Mouse (Mus musculus): ENCODE measurements at regions not wholly inside any gene's neighbourhood (a gene's known extent, or its start where the extent isn't known, plus 50 kb on each side); places are given as distances from the start of the nearest gene placed in this dataset.
A peak's percentile ranks its signal among the peaks of the same experiment; 100 is the strongest.

DNA sequence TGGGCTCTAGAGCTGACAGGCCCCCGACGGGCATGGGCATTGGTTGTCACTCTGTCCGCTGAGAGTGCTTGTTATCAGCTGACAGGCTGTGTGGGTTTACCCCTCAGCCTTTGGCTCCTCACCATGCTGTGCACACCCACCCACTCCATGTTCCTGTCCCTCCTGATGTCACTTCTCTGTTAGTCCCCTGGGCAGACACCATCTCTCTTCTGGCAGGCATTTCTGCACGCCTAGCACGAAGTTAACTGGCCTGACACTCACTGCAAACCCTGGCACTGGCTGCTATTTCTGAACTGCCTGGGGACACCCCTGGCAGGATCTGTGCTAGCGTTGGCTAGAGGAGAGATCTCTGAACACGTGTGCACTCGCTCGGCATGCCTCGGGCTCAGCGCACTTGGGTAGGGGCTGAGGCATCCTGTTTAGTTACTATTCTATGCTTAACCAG is 82.1 kb upstream of the Unc5b start:
- no peaks in the 10 kb centered on the region for H3K36me3 ChIP-seq
- peaks cover 6% of the 10 kb centered on the region for H3K4me1 ChIP-seq
- DNase-seq (ENCODE audit: low spot score): no peak
- no peaks in the 10 kb centered on the region for H3K27me3 ChIP-seq (ENCODE audit: low read depth, poor library complexity, severe bottlenecking)
- no peak overlapping the region for H3K27ac ChIP-seq
- 86% methylated on average over 11 of the region's 11 CpGs for WGBS
- H3K4me3 ChIP-seq: no peak overlapping the region
- no peaks in the 10 kb centered on the region for H3K9me3 ChIP-seq (replicated peaks)

DNA sequence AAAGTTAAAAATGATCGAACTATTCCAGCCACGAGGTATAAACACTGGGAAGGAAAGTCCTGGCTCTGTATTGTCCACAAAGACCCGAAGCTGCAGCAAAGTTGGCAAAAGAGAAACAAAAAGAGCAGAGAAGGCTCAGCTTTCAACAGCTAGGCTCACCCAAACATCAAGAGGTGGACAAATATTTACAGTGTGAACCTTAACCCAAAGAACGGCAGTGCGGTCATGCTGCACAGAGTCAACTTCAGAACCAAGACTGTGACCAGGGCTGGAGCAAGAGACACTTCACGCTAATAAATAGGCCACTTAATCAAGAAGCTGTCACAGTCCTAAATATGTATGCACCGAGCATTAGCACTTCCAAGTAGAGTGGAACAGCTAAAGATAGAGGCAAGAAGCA is 73.0 kb upstream of the Unc5b start:
- H3K4me3 ChIP-seq: no peak overlapping the region
- no peaks in the 10 kb centered on the region for H3K9me3 ChIP-seq (replicated peaks)
- DNase-seq (ENCODE audit: low spot score): no peak
- no peaks in the 10 kb centered on the region for H3K4me1 ChIP-seq
- H3K36me3 ChIP-seq: no peaks in the 10 kb centered on the region
- no peak overlapping the region for H3K27ac ChIP-seq
- H3K27me3 ChIP-seq (ENCODE audit: low read depth, poor library complexity, severe bottlenecking): no peaks in the 10 kb centered on the region
- WGBS: 88% methylated on average over 7 of the region's 7 CpGs

GRCm38 (mm10) chr10:60900992-60901391 is 69.6 kb upstream of the Unc5b start:
- Histone ChIP-seq H3K4me1 (no peaks in the 10 kb centered on the region), H3K36me3 (no peaks in the 10 kb centered on the region), H3K27me3 (ENCODE audit: low read depth, poor library complexity, severe bottlenecking) (no peaks in the 10 kb centered on the region), H3K4me3 (no peak overlapping the region), H3K9me3 (replicated peaks) (no peaks in the 10 kb centered on the region), H3K27ac (no peak overlapping the region)
- DNase-seq (ENCODE audit: low spot score): no peak
- 90% methylated on average over 2 of the region's 2 CpGs for WGBS

- Histone ChIP-seq H3K9me3 (replicated peaks) (no peaks in the 10 kb centered on the region), H3K4me1 (peaks cover 24% of the 10 kb centered on the region), H3K27ac (no peak overlapping the region), H3K27me3 (ENCODE audit: low read depth, poor library complexity, severe bottlenecking) (peaks cover 7% of the 10 kb centered on the region; the same call in 1 of the 2 replicates), H3K4me3 (no peak overlapping the region), H3K36me3 (no peaks in the 10 kb centered on the region)
- DNase-seq (ENCODE audit: low spot score): no peak
- 38% methylated on average over 4 of the region's 4 CpGs for WGBS
Measured at GRCm38 (mm10) chr10:60893810-60894147, 62.4 kb upstream of the Unc5b start.

DNA sequence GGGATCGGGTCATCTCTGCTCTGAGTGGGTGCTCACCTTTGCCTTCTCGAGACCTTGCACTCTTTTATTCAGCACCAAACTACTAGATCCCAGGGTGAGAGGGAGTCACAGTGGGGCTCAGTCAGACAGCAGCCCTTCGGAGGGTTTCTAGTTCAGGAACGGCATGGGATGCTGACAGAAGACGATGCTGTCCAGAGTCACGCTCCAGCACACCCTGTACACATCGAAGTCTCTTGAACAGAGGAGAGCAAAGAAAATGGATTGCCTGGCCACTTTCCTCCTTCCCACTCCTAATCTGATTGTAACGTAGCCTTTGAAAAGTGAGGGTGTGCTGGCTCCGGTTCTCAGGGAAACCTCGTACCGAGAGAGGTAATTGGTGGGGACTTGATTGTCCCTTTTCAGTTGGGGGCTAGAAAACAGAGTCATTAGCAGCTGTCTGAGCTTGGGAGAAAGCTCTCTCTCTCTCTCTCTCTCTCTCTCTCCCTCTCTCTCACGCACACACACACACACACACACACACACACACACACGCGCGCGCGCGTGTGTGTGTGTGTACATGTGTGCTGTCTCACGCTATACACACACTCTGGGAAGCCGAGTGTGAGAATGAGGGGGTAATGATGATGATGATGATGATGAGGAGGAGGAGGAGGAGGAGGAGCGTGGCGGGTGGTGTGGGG is 61.9 kb upstream of the Unc5b start:
- Histone ChIP-seq H3K36me3 (no peaks in the 10 kb centered on the region), H3K27ac (no peak overlapping the region), H3K4me1 (peaks cover 29% of the 10 kb centered on the region), H3K9me3 (replicated peaks) (no peaks in the 10 kb centered on the region), H3K27me3 (ENCODE audit: low read depth, poor library complexity, severe bottlenecking) (peaks cover 7% of the 10 kb centered on the region; the same call in 1 of the 2 replicates), H3K4me3 (no peak overlapping the region)
- no peak for DNase-seq (ENCODE audit: low spot score)
- WGBS: 58% methylated on average over 22 of the region's 22 CpGs

GRCm38 (mm10) chr10:60892730-60893129 is 61.3 kb upstream of the Unc5b start:
- peaks cover 7% of the 10 kb centered on the region; the same call in 1 of the 2 replicates for H3K27me3 ChIP-seq (ENCODE audit: low read depth, poor library complexity, severe bottlenecking)
- no peak overlapping the region for H3K27ac ChIP-seq
- peaks cover 29% of the 10 kb centered on the region for H3K4me1 ChIP-seq
- H3K4me3 ChIP-seq: no peak overlapping the region
- WGBS: 48% methylated on average over 4 of the region's 4 CpGs
- no peaks in the 10 kb centered on the region for H3K9me3 ChIP-seq (replicated peaks)
- H3K36me3 ChIP-seq: no peaks in the 10 kb centered on the region
- DNase-seq (ENCODE audit: low spot score): no peak

- WGBS: 92% methylated on average over 13 of the region's 13 CpGs
- Histone ChIP-seq H3K4me3 (no peak overlapping the region), H3K36me3 (no peaks in the 10 kb centered on the region), H3K9me3 (replicated peaks) (no peaks in the 10 kb centered on the region), H3K4me1 (peaks cover 37% of the 10 kb centered on the region), H3K27me3 (ENCODE audit: low read depth, poor library complexity, severe bottlenecking) (peaks cover 14% of the 10 kb centered on the region; the same call in 1 of the 2 replicates), H3K27ac (no peak overlapping the region)
- DNase-seq (ENCODE audit: low spot score): no peak
Measured at GRCm38 (mm10) chr10:60891476-60892170, 60.2 kb upstream of the Unc5b start.

DNA sequence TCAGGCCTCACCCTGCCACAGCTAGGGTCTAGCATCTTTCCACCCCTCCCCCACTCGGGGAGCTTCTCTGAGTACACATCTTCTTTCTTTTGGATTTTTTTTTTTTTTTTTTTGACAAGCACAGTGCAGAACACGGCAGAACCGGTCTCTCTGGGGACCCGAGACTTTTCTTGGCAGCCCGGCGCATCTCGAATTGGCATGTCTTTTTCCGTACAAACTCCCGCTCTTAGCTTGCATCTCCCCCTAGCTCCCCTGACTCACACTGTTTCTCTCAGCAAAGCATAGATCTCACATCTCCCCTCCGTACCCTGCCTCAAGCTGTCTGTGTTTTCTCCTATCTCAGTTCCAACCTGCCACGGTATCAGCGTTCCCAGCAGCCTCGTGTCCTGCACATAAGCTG is 58.4 kb upstream of the Unc5b start:
- 87% methylated on average over 13 of the region's 13 CpGs for WGBS
- H3K27me3 ChIP-seq (ENCODE audit: low read depth, poor library complexity, severe bottlenecking): peaks cover 14% of the 10 kb centered on the region; the same call in 1 of the 2 replicates

DNA sequence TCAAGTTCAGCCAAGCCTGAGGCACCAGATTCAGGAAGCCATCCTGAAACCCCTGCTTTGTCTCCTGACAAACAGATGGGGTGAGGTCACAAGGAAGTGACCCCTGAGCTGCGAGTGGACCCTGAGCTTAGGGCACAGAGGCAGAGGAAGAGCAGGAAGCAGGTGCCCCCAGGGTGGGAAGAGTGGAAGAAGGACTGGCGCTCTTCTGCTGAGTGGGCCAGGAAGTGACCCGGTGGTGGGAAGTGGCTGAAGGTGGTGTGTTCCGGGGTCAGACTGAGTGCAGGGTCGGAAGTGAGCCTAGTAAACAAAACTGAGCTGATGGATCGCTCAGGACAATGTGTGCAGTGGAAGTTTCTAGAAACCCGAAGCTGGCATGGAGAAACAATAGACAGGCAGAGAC is 57.2 kb upstream of the Unc5b start:
- Histone ChIP-seq H3K36me3 (no peaks in the 10 kb centered on the region), H3K4me1 (peaks cover 41% of the 10 kb centered on the region), H3K27ac (no peak overlapping the region), H3K9me3 (replicated peaks) (no peaks in the 10 kb centered on the region), H3K27me3 (ENCODE audit: low read depth, poor library complexity, severe bottlenecking) (0 out of 2 replicates have a peak, but pooled peaks cover 11% of the 10 kb centered on the region), H3K4me3 (no peak overlapping the region)
- 69% methylated on average over 7 of the region's 7 CpGs for WGBS
- DNase-seq (ENCODE audit: low spot score): no peak

More for the DNA sequence above, 58.4 kb upstream of the Unc5b start:
- Histone ChIP-seq H3K9me3 (replicated peaks) (no peaks in the 10 kb centered on the region), H3K27ac (no peak overlapping the region), H3K36me3 (no peaks in the 10 kb centered on the region), H3K4me3 (no peak overlapping the region), H3K4me1 (peaks cover 44% of the 10 kb centered on the region)
- DNase-seq (ENCODE audit: low spot score): no peak

DNA sequence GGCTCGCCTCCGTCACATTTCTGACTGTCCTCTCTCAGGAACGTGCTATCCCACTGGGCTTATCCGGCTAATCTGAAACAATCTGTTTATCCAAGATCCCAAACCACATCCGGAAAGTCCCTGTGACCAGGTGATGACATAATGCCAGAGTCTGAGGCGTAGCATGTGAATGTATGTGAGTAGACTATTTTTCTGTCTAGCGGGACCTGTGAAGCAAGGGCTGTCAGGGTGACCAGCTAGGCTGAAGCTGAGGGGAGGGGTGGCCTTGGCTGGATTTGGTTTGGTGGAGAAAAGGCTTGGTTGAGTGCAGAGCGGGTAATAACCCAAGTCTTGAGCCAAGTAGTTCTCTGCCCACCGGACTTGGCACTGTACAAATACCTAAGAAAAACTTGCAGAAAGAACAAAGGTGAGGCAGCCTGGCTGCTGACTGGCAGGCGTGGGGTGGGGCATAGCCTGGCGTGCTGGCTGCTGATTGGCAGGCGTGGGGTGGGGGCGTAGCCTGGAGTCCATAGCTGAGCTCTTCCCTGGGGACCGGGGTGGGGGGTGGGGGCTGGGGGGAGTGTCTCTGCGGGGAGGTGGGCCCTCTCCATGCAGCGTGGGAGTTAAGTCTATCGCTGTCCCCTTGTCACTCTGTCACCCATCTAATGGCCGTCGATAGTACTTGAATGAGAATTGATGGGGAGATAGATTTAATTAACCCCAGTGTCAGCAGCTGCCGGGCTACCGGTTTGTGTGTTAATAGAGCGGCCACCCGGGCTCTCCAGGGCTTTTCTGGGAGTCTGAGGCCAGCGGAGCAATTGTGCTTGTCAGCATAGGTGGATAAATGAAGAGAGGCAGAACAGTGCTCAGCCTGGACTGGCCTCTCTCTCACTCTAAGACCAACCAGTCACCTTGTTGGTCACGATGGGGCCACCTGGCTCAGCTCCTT is 54.2 kb upstream of the Unc5b start:
- Histone ChIP-seq H3K4me1 (peaks cover 31% of the 10 kb centered on the region), H3K27me3 (ENCODE audit: low read depth, poor library complexity, severe bottlenecking) (0 out of 2 replicates have a peak, but pooled peaks cover 10% of the 10 kb centered on the region), H3K4me3 (peak overlapping the region; percentile 42), H3K27ac (peak overlapping the region; percentile 64), H3K36me3 (no peaks in the 10 kb centered on the region), H3K9me3 (replicated peaks) (no peaks in the 10 kb centered on the region)
- 32% methylated on average over 25 of the region's 25 CpGs for WGBS
- peak; percentile 68 for DNase-seq (ENCODE audit: low spot score)

- WGBS: 97% methylated on average over 5 of the region's 5 CpGs
- DNase-seq (ENCODE audit: low spot score): no peak
- peaks cover 31% of the 10 kb centered on the region for H3K4me1 ChIP-seq
- H3K27me3 ChIP-seq (ENCODE audit: low read depth, poor library complexity, severe bottlenecking): 0 out of 2 replicates have a peak, but pooled peaks cover 10% of the 10 kb centered on the region
- no peaks in the 10 kb centered on the region for H3K9me3 ChIP-seq (replicated peaks)
- H3K36me3 ChIP-seq: no peaks in the 10 kb centered on the region
- H3K27ac ChIP-seq: peak overlapping the region; percentile 64; the same call in 1 of the 2 replicates
- no peak overlapping the region for H3K4me3 ChIP-seq
Measured at GRCm38 (mm10) chr10:60884806-60885205, 53.4 kb upstream of the Unc5b start.
